Mouse (Mus musculus): ENCODE measurements at regions not wholly inside any gene's neighbourhood (a gene's known extent, or its start where the extent isn't known, plus 50 kb on each side); places are given as distances from the start of the nearest gene placed in this dataset.
"Not testable (repeated sequence)": the region's sequence is repeated elsewhere in the genome, so short reads cannot be mapped to it uniquely, and the experiment has no call there.

DNA sequence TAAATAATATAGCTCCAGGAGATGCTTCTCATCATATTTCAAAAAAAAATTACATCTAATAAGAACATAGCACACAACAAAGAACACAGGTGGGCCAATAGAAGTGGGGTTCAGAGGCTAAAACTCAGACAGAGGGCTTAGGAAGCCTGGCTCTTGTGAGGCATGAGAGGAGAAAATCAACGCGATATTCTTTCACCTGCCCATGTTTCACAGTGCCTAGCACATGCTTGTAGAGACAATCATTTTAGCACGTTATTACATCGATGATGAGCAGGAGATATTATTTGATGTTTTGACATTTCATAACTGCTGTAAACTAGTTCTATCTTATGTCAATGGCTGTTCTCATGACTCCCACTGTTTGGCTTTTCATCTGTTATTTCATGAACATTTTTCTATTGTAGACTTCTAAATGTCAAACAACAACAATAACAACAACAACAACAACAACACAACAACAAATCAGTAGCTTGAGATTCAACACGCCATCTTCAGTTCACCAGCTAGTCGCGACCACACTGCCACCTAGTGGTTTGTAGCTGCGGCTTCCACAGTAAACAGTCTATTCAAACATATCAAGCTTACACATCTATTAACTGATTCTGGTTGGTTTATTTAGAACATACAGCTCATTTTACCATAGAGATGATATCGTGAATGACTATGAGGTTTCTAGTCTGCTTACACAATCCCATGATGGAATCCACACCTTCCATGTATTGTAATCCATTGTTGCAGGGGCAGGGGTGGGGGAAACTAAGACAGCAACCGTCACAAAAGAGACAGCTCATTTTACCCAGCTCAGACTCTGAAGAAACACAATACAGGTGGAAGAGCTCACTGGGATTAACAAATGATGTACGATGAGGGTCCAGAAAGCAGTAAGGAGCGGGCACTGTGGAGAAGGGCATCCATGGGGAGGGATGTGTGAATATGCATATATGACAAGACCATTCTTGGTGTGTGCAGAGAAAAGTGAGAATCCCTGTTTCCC lies 60.5 kb upstream of the Tmem200a start:
- H3K36me3 ChIP-seq (replicated peaks): no peaks in the 10 kb centered on the region
- H3K27me3 ChIP-seq: no peaks in the 10 kb centered on the region
- no peaks in the 10 kb centered on the region for H3K9me3 ChIP-seq
- ATAC-seq (ENCODE audit: low FRiP score): peak; percentile 90
- H3K4me1 ChIP-seq: no peaks in the 10 kb centered on the region
- no peak overlapping the region for H3K4me3 ChIP-seq (replicated peaks)
- WGBS: 37% methylated on average over 12 of the region's 12 CpGs
- H3K27ac ChIP-seq: no peak overlapping the region
- no peak overlapping the region for H3K4me2 ChIP-seq
- H3K9ac ChIP-seq: no peak overlapping the region

- no peak for ATAC-seq (ENCODE audit: low FRiP score)
Measured at GRCm38 (mm10) chr10:26152586-26152985, 73.7 kb upstream of the Tmem200a start.

DNA sequence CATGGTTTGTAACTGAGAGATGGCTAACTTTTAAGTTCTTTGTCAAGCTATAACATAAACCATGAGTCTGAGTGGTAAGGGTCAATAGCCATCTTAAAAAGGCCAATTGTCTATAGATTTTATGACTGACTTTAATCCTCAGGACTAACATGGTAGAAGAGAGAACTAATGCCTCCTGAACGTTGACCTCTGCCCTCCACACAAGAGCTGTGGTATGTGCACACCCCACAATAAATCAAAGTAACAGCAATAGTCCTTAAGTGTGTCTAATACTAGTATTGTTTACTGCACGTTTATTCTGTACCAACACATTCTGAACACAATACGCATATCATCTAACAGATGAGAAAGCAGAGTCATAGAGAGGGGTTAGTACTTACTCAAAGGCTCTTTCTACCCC lies 70.7 kb upstream of the Samd3 start:
- H3K9ac ChIP-seq: no peak overlapping the region
- no peak overlapping the region for H3K4me2 ChIP-seq
- ATAC-seq (ENCODE audit: low FRiP score): no peak
- H3K27me3 ChIP-seq: no peaks in the 10 kb centered on the region
- 46% methylated on average over 3 of the region's 3 CpGs for WGBS
- H3K27ac ChIP-seq: no peak overlapping the region
- H3K4me1 ChIP-seq: no peaks in the 10 kb centered on the region
- no peaks in the 10 kb centered on the region for H3K9me3 ChIP-seq
- no peaks in the 10 kb centered on the region for H3K36me3 ChIP-seq (replicated peaks)
- H3K4me3 ChIP-seq (replicated peaks): no peak overlapping the region

More at GRCm38 (mm10) chr10:26152586-26152985, 73.7 kb upstream of the Tmem200a start:
- no peak overlapping the region for H3K9ac ChIP-seq
- no peak overlapping the region for H3K27ac ChIP-seq
- no peaks in the 10 kb centered on the region for H3K36me3 ChIP-seq (replicated peaks)
- H3K4me1 ChIP-seq: no peaks in the 10 kb centered on the region
- no peaks in the 10 kb centered on the region for H3K27me3 ChIP-seq
- 67% methylated on average over 2 of the region's 2 CpGs for WGBS
- H3K4me3 ChIP-seq (replicated peaks): no peak overlapping the region
- H3K9me3 ChIP-seq: no peaks in the 10 kb centered on the region
- no peak overlapping the region for H3K4me2 ChIP-seq

DNA sequence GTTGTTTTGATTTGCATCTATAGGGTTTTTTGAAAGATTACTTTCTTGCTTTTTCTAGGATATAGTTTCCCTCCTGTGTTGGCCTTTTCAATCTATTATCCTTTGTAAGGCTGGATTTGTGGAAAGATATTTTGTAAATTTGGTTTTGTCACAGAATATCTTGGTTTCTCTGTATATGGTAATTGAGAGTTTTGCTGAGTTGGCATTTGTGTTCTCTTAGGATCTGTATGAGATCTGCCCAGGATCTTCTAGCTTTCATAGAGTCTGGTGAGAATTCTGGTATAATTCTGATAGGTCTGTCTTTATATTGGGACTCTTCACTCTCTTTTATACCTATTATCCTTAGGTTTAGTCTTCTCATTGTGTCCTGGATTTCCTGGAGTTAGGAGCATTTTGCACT lies 68.4 kb upstream of the Samd3 start:
- not testable (repeated sequence) for H3K27ac ChIP-seq; ATAC-seq (ENCODE audit: low FRiP score); H3K4me1 ChIP-seq; H3K27me3 ChIP-seq; H3K4me3 ChIP-seq (replicated peaks); H3K36me3 ChIP-seq (replicated peaks); H3K9me3 ChIP-seq; H3K9ac ChIP-seq; H3K4me2 ChIP-seq

DNA sequence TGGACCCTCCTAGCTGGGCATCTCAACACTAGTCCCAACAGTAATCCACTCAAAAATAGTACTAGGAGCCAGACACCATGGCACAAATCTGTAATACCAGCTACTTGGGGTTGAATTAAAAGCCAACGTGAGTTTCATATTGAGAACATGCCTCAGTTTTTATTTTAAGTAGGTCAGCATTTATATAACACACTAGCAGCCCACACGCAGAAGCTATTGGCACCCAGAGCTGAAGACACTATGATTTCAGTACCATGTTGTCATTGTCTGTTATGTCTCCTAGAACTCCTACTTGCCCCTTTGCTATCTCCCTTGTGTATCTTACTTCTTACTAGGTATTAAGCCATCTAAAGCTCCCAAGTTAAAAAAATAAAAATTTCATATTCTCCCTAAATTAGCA lies 65.0 kb upstream of the Samd3 start:
- no peaks in the 10 kb centered on the region for H3K9me3 ChIP-seq
- no peak overlapping the region for H3K4me2 ChIP-seq
- no peak overlapping the region for H3K4me3 ChIP-seq (replicated peaks)
- no peak overlapping the region for H3K9ac ChIP-seq
- no peaks in the 10 kb centered on the region for H3K4me1 ChIP-seq
- no peaks in the 10 kb centered on the region for H3K27me3 ChIP-seq
- H3K27ac ChIP-seq: no peak overlapping the region
- no peak for ATAC-seq (ENCODE audit: low FRiP score)
- WGBS: 81% methylated on average over 2 of the region's 2 CpGs
- H3K36me3 ChIP-seq (replicated peaks): no peaks in the 10 kb centered on the region

DNA sequence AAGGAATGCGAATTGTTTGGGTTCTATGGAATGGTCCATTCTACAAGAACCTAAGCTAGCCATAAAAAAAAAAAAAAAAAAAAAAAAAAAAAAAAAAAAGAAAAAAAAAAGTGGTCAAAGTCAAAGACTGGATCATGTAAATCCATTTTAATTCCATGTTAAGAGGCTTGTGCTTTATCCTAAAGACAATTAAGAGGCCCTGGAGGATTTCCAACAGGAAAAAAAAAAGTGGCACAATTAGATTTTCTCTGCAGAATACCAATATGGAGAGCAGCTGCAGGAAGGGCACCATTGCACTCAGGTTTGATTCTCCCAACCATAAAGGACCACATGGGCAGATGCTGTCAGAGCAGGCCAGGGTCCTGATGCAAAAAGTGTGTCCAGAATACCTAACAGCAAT lies 51.9 kb upstream of the Samd3 start:
- H3K36me3 ChIP-seq (replicated peaks): no peaks in the 10 kb centered on the region
- no peak overlapping the region for H3K27ac ChIP-seq
- H3K27me3 ChIP-seq: no peaks in the 10 kb centered on the region
- H3K9me3 ChIP-seq: no peaks in the 10 kb centered on the region
- no peaks in the 10 kb centered on the region for H3K4me1 ChIP-seq
- H3K9ac ChIP-seq: no peak overlapping the region
- ATAC-seq (ENCODE audit: low FRiP score): no peak
- 93% methylated on average over 1 of the region's 1 CpGs for WGBS
- no peak overlapping the region for H3K4me3 ChIP-seq (replicated peaks)
- H3K4me2 ChIP-seq: no peak overlapping the region

- H3K36me3 ChIP-seq (replicated peaks): no peaks in the 10 kb centered on the region
- no peak overlapping the region for H3K27ac ChIP-seq
- H3K4me3 ChIP-seq (replicated peaks): no peak overlapping the region
- WGBS: 81% methylated on average over 3 of the region's 3 CpGs
- no peak overlapping the region for H3K9ac ChIP-seq
- no peaks in the 10 kb centered on the region for H3K4me1 ChIP-seq
- no peaks in the 10 kb centered on the region for H3K27me3 ChIP-seq
- no peak for ATAC-seq (ENCODE audit: low FRiP score)
- no peak overlapping the region for H3K4me2 ChIP-seq
- H3K9me3 ChIP-seq: no peaks in the 10 kb centered on the region
Measured at GRCm38 (mm10) chr10:26178356-26178755, 51.2 kb upstream of the Samd3 start.

Measured in forebrain, embryonic 12.5 days (tissue).